Mouse (Mus musculus): ENCODE measurements at regions not wholly inside any gene's neighbourhood (a gene's known extent, or its start where the extent isn't known, plus 50 kb on each side); places are given as distances from the start of the nearest gene placed in this dataset.

- Histone ChIP-seq H3K4me1 (ENCODE audit: control insufficient read depth, insufficient read depth, low read length) (peaks cover 21% of the 10 kb centered on the region), H3K36me3 (ENCODE audit: control insufficient read depth, insufficient read depth, low read length) (no peaks in the 10 kb centered on the region), H3K27me3 (ENCODE audit: control insufficient read depth, insufficient read depth, low read length) (peaks cover 67% of the 10 kb centered on the region), H3K4me3 (replicated peaks; ENCODE audit: low read length) (peak overlapping the region; percentile 67), H3K4me2 (replicated peaks; ENCODE audit: low read depth, low read length, severe bottlenecking) (peak overlapping the region; percentile 100), H3K27ac (replicated peaks; ENCODE audit: low read depth, low read length) (no peak overlapping the region), H3K9me3 (ENCODE audit: control insufficient read depth, low read length) (no peaks in the 10 kb centered on the region), H3K9ac (ENCODE audit: low read depth, low read length, severe bottlenecking) (peak overlapping the region; percentile 56)
- under 1% methylated on average over 69 of the region's 100 CpGs for WGBS
- DNase-seq (ENCODE audit: low spot score) (peak; percentile 24), ATAC-seq (ENCODE audit: low FRiP score, low read depth) (peak; percentile 66)
- no peak for TF ChIP-seq POLR2A (IDR thresholded peaks at IDR 0.05; ENCODE audit: borderline replicate concordance, extremely low read depth, insufficient read depth, insufficient read length)
These were observed 182.1 kb upstream of the Mkln1 start for GRCm38 (mm10) chr6:31216206-31217059.

DNA sequence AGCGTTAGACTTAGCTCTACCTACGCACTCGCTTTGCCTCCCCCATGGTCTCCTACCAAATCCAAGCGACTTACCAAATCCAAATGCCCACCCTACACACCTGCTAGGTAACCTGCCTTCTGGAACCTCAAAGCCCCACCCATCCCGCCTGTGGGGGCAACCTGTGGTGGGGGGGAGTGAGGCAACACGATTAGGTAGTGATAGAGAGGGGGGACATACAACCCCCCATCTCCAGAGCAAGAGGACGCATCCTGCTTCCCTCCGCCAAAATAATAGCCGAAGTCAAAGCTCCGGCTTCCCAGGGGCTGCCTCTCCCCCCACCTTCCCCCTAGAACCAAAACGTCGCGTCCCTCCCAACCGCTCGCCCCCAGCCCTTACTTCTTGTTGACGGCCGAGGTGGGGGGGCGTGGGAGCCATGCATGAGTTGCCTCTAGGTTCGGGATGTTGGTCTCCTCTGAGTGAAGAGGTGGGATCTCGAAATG is 181.4 kb upstream of the Mkln1 start:
- peaks cover 73% of the 10 kb centered on the region for H3K27me3 ChIP-seq (ENCODE audit: control insufficient read depth, insufficient read depth, low read length)
- 0% methylated on average over 20 of the region's 20 CpGs for WGBS
- H3K36me3 ChIP-seq (ENCODE audit: control insufficient read depth, insufficient read depth, low read length) = no peaks in the 10 kb centered on the region
- ATAC-seq (ENCODE audit: low FRiP score, low read depth) = no peak
- H3K4me2 ChIP-seq (replicated peaks; ENCODE audit: low read depth, low read length, severe bottlenecking) = peak overlapping the region; percentile 100
- no peak for TF ChIP-seq POLR2A (IDR thresholded peaks at IDR 0.05; ENCODE audit: borderline replicate concordance, extremely low read depth, insufficient read depth, insufficient read length)
- H3K27ac ChIP-seq (replicated peaks; ENCODE audit: low read depth, low read length) = no peak overlapping the region
- H3K9ac ChIP-seq (ENCODE audit: low read depth, low read length, severe bottlenecking) = no peak overlapping the region
- no peak for DNase-seq (ENCODE audit: low spot score)
- no peaks in the 10 kb centered on the region for H3K9me3 ChIP-seq (ENCODE audit: control insufficient read depth, low read length)
- H3K4me1 ChIP-seq (ENCODE audit: control insufficient read depth, insufficient read depth, low read length) = peaks cover 21% of the 10 kb centered on the region
- H3K4me3 ChIP-seq (replicated peaks; ENCODE audit: low read length) = peak overlapping the region; percentile 67

DNA sequence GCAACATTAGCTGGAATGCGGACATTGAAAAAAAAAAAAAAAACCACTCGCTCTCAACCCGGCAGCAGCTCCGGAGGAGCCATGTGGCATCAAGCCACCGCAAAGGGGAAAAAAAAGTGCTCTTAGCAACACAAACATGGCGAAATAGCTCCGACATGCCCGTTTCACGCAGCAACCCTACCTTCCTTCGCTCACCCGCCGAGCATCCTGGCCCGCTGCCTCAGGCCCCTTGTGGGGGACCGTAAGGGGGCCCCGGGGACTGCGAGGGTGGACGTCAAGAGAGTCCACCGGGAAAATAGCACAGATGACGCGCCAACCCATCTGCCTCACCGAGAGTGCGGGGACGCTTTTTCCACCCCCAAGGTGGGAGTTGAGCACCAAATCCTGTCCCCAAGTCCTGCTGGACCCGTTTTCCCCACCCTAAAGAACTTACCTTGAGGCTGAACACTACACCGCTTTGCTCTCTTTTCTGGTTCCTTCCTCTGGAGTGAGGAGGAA is 180.8 kb upstream of the Mkln1 start:
- peaks cover 21% of the 10 kb centered on the region for H3K4me1 ChIP-seq (ENCODE audit: control insufficient read depth, insufficient read depth, low read length)
- no peak overlapping the region for H3K9ac ChIP-seq (ENCODE audit: low read depth, low read length, severe bottlenecking)
- no peaks in the 10 kb centered on the region for H3K9me3 ChIP-seq (ENCODE audit: control insufficient read depth, low read length)
- H3K27me3 ChIP-seq (ENCODE audit: control insufficient read depth, insufficient read depth, low read length) = peaks cover 79% of the 10 kb centered on the region
- no peaks in the 10 kb centered on the region for H3K36me3 ChIP-seq (ENCODE audit: control insufficient read depth, insufficient read depth, low read length)
- no peak overlapping the region for H3K27ac ChIP-seq (replicated peaks; ENCODE audit: low read depth, low read length)
- ATAC-seq (ENCODE audit: low FRiP score, low read depth) (no peak), DNase-seq (ENCODE audit: low spot score) (peak; percentile 57)
- H3K4me2 ChIP-seq (replicated peaks; ENCODE audit: low read depth, low read length, severe bottlenecking) = peak overlapping the region; percentile 100
- 0% methylated on average over 21 of the region's 25 CpGs for whole genome bisulfite sequencing
- H3K4me3 ChIP-seq (replicated peaks; ENCODE audit: low read length) = peak overlapping the region; percentile 67
- no peak for TF ChIP-seq POLR2A (IDR thresholded peaks at IDR 0.05; ENCODE audit: borderline replicate concordance, extremely low read depth, insufficient read depth, insufficient read length)

DNA sequence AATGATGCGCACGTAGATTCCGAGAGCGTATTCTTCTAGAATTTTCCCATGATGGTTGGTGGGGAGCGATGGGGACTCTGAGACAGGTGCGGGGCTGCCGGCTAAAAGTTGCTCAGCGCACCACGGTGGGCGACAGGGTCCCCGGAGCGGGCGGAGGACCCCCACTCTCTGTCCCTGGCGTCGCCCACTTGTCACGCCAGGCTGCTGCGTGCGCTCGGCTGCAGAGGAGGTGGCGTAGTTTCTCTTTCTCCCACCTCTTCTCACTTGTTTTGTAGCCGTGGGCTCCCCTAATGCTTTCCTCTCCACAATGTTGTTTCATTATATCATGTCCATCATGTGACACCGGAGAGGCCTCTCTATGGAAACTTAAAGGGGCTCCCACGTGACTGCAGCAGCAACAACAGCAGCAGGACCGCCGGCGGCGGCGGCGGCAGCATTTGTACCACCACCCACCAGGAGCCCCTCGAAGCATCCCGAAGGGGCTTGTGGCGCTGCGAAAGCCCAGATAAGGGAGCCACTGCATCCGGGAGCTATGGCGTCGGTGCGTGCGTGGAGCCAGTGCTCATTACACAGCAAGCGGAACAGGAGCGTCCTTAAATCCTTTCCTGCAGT is 180.3 kb upstream of the Mkln1 start:
- Histone ChIP-seq H3K9ac (ENCODE audit: low read depth, low read length, severe bottlenecking) (no peak overlapping the region), H3K27me3 (ENCODE audit: control insufficient read depth, insufficient read depth, low read length) (peaks cover 82% of the 10 kb centered on the region)

DNA sequence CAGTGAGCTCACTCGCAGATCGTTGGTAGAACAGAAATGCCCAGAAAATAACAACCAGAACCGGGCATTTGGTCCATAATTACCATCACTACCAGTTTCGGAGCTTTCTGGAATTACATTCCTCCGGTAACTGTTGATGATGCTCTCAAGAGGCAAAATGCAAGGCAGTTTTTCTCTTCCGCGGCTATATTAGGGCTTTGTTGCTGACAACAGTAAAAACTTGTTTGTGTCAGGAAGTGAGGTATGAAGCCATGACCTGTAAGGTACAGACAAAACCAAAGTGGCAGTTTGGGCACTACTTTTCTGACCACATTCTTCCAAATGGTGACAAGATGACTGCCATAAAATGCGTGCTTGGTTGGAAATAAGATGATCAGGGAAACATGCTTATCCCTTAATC is 179.7 kb upstream of the Mkln1 start:
- H3K9me3 ChIP-seq (ENCODE audit: control insufficient read depth, low read length) = no peaks in the 10 kb centered on the region
- H3K9ac ChIP-seq (ENCODE audit: low read depth, low read length, severe bottlenecking) = no peak overlapping the region
- no peak overlapping the region for H3K27ac ChIP-seq (replicated peaks; ENCODE audit: low read depth, low read length)
- no peaks in the 10 kb centered on the region for H3K36me3 ChIP-seq (ENCODE audit: control insufficient read depth, insufficient read depth, low read length)
- WGBS = 28% methylated on average over 8 of the region's 8 CpGs
- H3K4me1 ChIP-seq (ENCODE audit: control insufficient read depth, insufficient read depth, low read length) = peaks cover 21% of the 10 kb centered on the region
- H3K4me2 ChIP-seq (replicated peaks; ENCODE audit: low read depth, low read length, severe bottlenecking) = peak overlapping the region; percentile 100; the same call in 1 of the 2 replicates
- ATAC-seq (ENCODE audit: low FRiP score, low read depth) (no peak), DNase-seq (ENCODE audit: low spot score) (no peak)
- no peak for TF ChIP-seq POLR2A (IDR thresholded peaks at IDR 0.05; ENCODE audit: borderline replicate concordance, extremely low read depth, insufficient read depth, insufficient read length)
- peak overlapping the region; percentile 67 for H3K4me3 ChIP-seq (replicated peaks; ENCODE audit: low read length)
- peaks cover 82% of the 10 kb centered on the region for H3K27me3 ChIP-seq (ENCODE audit: control insufficient read depth, insufficient read depth, low read length)

More for the DNA sequence above, 180.3 kb upstream of the Mkln1 start:
- Histone ChIP-seq H3K4me2 (replicated peaks; ENCODE audit: low read depth, low read length, severe bottlenecking) (peak overlapping the region; percentile 100), H3K36me3 (ENCODE audit: control insufficient read depth, insufficient read depth, low read length) (no peaks in the 10 kb centered on the region), H3K9me3 (ENCODE audit: control insufficient read depth, low read length) (no peaks in the 10 kb centered on the region), H3K4me1 (ENCODE audit: control insufficient read depth, insufficient read depth, low read length) (peaks cover 21% of the 10 kb centered on the region), H3K4me3 (replicated peaks; ENCODE audit: low read length) (peak overlapping the region; percentile 67), H3K27ac (replicated peaks; ENCODE audit: low read depth, low read length) (no peak overlapping the region)
- DNase-seq (ENCODE audit: low spot score) = peak; percentile 16
- no peak for TF ChIP-seq POLR2A (IDR thresholded peaks at IDR 0.05; ENCODE audit: borderline replicate concordance, extremely low read depth, insufficient read depth, insufficient read length)
- no peak for ATAC-seq (ENCODE audit: low FRiP score, low read depth)
- WGBS = 1% methylated on average over 40 of the region's 40 CpGs

Measured in limb, embryonic 14.5 days (tissue).